Mouse (Mus musculus): ENCODE results near the gene Ptgir. TPM values are rescaled to one million over a fixed set of nuclear protein-coding genes. Genes with fewer than 3 reads are reported as not detected.
"Not testable (repeated sequence)": the region's sequence is repeated elsewhere in the genome, so short reads cannot be mapped to it uniquely, and the experiment has no call there.

Gene Ptgir
- polyA plus RNA-seq, 1 experiment from 2014 or later, result 1.1 TPM

DNA sequence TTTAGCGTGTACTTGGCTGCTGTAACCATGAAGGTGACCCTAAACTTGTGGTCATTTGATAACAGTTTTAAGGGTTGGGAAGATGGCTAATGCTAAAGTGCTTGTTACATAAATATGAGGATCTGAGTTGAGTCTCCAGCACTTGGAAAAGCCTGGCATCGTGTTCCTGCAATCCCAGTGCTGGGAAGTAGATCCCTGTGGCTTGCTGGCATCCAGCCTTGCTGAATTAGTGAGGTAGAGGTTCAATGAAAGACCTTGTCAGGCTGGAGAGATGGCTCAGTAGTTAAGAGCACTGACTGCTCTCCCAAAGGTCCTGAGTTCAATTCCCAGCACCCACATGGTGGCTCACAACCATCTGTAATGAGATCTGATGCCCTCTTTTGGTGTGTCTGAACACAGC is 47.5 kb downstream of the Ptgir start:
- H3K9ac ChIP-seq (replicated peaks); H3K27ac ChIP-seq; H3K4me2 ChIP-seq; H3K4me1 ChIP-seq (replicated peaks); ATAC-seq (ENCODE audit: insufficient number of reproducible peaks, insufficient read depth, low FRiP score, low TSS enrichment, low read depth); H3K9me3 ChIP-seq; H3K4me3 ChIP-seq (replicated peaks); H3K36me3 ChIP-seq: not testable (repeated sequence)
- 68% methylated on average over 2 of the region's 2 CpGs for WGBS
- peaks cover 13% of the 10 kb centered on the region for H3K27me3 ChIP-seq

DNA sequence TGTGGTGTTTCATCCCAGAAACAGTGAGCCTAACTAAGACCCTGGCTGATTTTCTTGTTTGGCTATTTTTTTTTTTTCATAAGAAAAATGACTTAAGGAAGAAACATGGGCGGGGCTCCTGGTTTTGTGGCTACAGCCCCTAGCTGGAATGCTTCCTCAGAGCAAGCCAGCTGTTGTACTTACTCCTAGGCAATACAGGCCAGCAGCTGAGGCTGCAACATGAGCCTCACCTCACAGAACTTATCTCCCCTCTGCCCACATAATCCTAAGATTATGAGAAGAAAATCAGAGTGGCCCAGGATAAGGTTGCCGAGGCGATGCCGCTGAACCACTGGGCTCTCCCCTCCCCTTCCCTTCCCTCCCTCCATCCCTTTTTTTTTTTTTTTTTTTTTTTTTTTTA is 49.4 kb downstream of the Ptgir start:
- H3K4me1 ChIP-seq (replicated peaks), result peaks cover 8% of the 10 kb centered on the region
- H3K4me3 ChIP-seq (replicated peaks), result no peak overlapping the region
- no peak overlapping the region for H3K9ac ChIP-seq (replicated peaks)
- H3K27ac ChIP-seq, result no peak overlapping the region
- H3K4me2 ChIP-seq, result no peak overlapping the region
- H3K36me3 ChIP-seq, result no peaks in the 10 kb centered on the region
- H3K9me3 ChIP-seq, result no peaks in the 10 kb centered on the region
- no peaks in the 10 kb centered on the region for H3K27me3 ChIP-seq
- WGBS, result 92% methylated on average over 4 of the region's 4 CpGs
- ATAC-seq (ENCODE audit: insufficient number of reproducible peaks, insufficient read depth, low FRiP score, low TSS enrichment, low read depth), result no peak

DNA sequence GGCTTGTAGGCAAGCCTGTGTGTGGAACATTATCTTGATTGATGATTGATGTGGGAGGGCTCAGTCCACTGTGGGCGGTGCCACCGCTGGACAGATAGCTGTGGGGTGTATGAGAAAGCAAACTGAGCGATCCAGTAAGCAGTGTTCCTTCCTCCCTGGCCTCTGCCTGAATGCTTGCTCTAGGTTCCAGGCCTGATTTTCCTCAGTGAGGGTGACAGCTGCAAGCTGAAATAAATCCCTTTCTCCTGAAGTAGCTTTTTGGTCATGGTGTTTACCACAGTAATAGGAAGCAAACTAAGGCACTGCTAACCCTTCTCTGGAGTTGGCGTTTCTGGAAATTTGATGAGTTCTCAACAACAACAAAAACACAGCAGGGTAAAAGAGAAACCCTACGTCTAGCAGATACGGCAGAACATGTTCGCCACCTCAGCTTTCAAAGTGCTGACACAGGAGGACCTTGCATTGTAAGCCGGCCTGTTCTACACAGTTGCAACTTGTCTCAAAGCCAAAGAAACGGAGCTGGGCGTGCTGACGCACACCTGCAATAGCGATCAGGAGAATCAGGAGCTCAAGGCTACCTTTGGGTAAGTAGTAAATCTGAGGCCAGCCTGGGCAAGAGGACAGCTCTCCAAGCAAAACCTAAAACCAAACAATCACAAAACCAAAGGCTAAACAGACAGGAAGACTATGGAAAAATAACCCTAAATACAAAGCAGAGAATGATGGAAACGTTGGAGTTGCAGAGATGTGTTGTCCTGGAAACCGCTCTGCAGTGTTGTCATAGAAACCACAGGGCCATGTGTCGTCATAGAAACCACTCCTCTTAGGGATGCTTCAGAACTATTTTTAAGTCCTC is 50.3 kb downstream of the Ptgir start:
- H3K9me3 ChIP-seq, result no peaks in the 10 kb centered on the region
- H3K4me1 ChIP-seq (replicated peaks), result peaks cover 8% of the 10 kb centered on the region
- no peak overlapping the region for H3K9ac ChIP-seq (replicated peaks)
- H3K4me2 ChIP-seq, result no peak overlapping the region
- H3K27ac ChIP-seq, result no peak overlapping the region
- H3K4me3 ChIP-seq (replicated peaks), result no peak overlapping the region
- H3K36me3 ChIP-seq, result no peaks in the 10 kb centered on the region
- no peak for ATAC-seq (ENCODE audit: insufficient number of reproducible peaks, insufficient read depth, low FRiP score, low TSS enrichment, low read depth)
- no peaks in the 10 kb centered on the region for H3K27me3 ChIP-seq
- 70% methylated on average over 15 of the region's 15 CpGs for WGBS

DNA sequence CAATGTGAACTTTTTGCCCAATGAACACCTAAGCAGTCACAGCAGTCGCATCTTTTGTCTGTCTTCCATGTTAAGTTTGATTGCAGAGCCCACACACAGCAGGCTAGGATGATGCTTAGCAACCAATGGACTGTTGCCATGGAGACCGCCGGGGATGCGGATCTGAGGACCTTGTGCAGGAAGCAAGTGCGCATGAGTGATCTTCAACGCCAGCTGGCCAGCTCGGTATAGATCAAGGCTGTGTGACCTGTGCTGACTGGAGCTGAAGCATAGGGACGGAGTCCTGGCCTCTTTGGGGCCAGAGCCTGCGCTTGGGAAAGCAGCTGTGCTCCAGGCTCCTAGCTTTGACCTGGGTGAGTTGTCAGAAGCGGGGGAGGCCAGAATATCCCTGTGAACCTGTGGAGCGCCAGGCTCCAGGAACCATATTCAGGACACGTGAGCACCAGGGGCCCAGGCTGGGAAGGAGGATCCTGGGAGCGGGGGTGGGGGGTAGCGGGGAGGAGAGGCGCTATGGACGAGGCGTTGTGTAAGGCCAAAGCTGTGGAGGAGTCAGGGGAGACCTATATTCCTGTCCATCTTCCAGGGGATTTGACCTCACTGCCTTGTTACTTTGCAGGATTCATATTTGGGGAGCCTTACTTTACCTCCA is 53.4 kb downstream of the Ptgir start, which contains the start of gene Pnmal1:
Gene Pnmal1, plus strand, starts transcription at position 141 of the 649 bp plus-strand sequence.
- H3K9ac ChIP-seq (replicated peaks), result peak within 1 kb of the TSS; percentile 31; the same call in 1 of the 2 replicates

More for the DNA sequence above, 53.4 kb downstream of the Ptgir start, which contains the start of gene Pnmal1:
- H3K9me3 ChIP-seq, result no peaks in the 10 kb centered on the region
- no peak within 1 kb of the TSS for H3K27ac ChIP-seq
- 23% methylated on average over 17 of the region's 17 CpGs for WGBS
- H3K4me1 ChIP-seq (replicated peaks), result peaks cover 8% of the 10 kb centered on the region
- peak within 1 kb of the TSS; percentile 51 for H3K4me2 ChIP-seq
- H3K4me3 ChIP-seq (replicated peaks), result peak within 1 kb of the TSS; percentile 18; the same call in 1 of the 2 replicates
- no peaks in the 10 kb centered on the region for H3K36me3 ChIP-seq
- peak; percentile 53 for ATAC-seq (ENCODE audit: insufficient number of reproducible peaks, insufficient read depth, low FRiP score, low TSS enrichment, low read depth)
- H3K27me3 ChIP-seq, result no peaks in the 10 kb centered on the region

Other genes starting within 250 kb of the Ptgir start
- not detected in 2 replicates for gene Ceacam15, start 230.8 kb upstream of the Ptgir start, polyA plus RNA-seq (2016; fragmentation: Nextera tagmentation; extraction: Ambion mirVana)
- not detected in 2 replicates for gene Ceacam9, start 184.6 kb upstream of the Ptgir start, polyA plus RNA-seq (2016; fragmentation: Nextera tagmentation; extraction: Ambion mirVana)
- gene Ap2s1, start 168.1 kb upstream of the Ptgir start, polyA plus RNA-seq (2016; fragmentation: Nextera tagmentation; extraction: Ambion mirVana), result 239 and 245 TPM in 2 replicates
- gene Slc1a5, start 125.2 kb upstream of the Ptgir start, polyA plus RNA-seq (2016; fragmentation: Nextera tagmentation; extraction: Ambion mirVana), result 43.7 and 48.7 TPM in 2 replicates
- 148 and 155 TPM in 2 replicates for gene Strn4, start 90.6 kb upstream of the Ptgir start, polyA plus RNA-seq (2016; fragmentation: Nextera tagmentation; extraction: Ambion mirVana)
- gene Fkrp, start 89.8 kb upstream of the Ptgir start, polyA plus RNA-seq (2016; fragmentation: Nextera tagmentation; extraction: Ambion mirVana), result 33.1 and 34.8 TPM in 2 replicates
- gene Prkd2, start 63.6 kb upstream of the Ptgir start, polyA plus RNA-seq (2016; fragmentation: Nextera tagmentation; extraction: Ambion mirVana), result 16.0 and 16.2 TPM in 2 replicates
- 9.8 and 12.5 TPM in 2 replicates for gene Dact3, start 31.2 kb upstream of the Ptgir start, polyA plus RNA-seq (2016; fragmentation: Nextera tagmentation; extraction: Ambion mirVana)
- gene Gng8, start 14.7 kb upstream of the Ptgir start, polyA plus RNA-seq (2016; fragmentation: Nextera tagmentation; extraction: Ambion mirVana), result 13.2 and 16.2 TPM in 2 replicates
- 108 and 123 TPM in 2 replicates for gene Calm3, start 17.6 kb downstream of the Ptgir start, polyA plus RNA-seq (2016; fragmentation: Nextera tagmentation; extraction: Ambion mirVana)
- gene Pnmal2, start 38.2 kb downstream of the Ptgir start, polyA plus RNA-seq (2016; fragmentation: Nextera tagmentation; extraction: Ambion mirVana), result 16.6 and 16.9 TPM in 2 replicates
- 1.4 and 1.5 TPM in 2 replicates for gene Pnmal1, start 53.2 kb downstream of the Ptgir start, polyA plus RNA-seq (2016; fragmentation: Nextera tagmentation; extraction: Ambion mirVana)
- 0.26 and 0.32 TPM in 2 replicates for gene Gm42372, start 76.6 kb downstream of the Ptgir start, polyA plus RNA-seq (2016; fragmentation: Nextera tagmentation; extraction: Ambion mirVana)
- 22.1 and 35.2 TPM in 2 replicates for gene Ccdc8, start 86.2 kb downstream of the Ptgir start, polyA plus RNA-seq (2016; fragmentation: Nextera tagmentation; extraction: Ambion mirVana)
- gene Ppp5c, start 121.4 kb downstream of the Ptgir start, polyA plus RNA-seq (2016; fragmentation: Nextera tagmentation; extraction: Ambion mirVana), result 126 TPM in 2 replicates
- gene Hif3a, start 155.9 kb downstream of the Ptgir start, polyA plus RNA-seq (2016; fragmentation: Nextera tagmentation; extraction: Ambion mirVana), result 10.8 and 11.3 TPM in 2 replicates
- gene Psg16, start 167.6 kb downstream of the Ptgir start, polyA plus RNA-seq (2016; fragmentation: Nextera tagmentation; extraction: Ambion mirVana), result 0.12 and 0.14 TPM in 2 replicates
- not detected in 2 replicates for gene Ceacam3, start 243.8 kb downstream of the Ptgir start, polyA plus RNA-seq (2016; fragmentation: Nextera tagmentation; extraction: Ambion mirVana)